Mouse (Mus musculus) neural tube, embryonic 11.5 days (tissue): ENCODE data around the gene Rnf207. TPM values are rescaled to one million over a fixed set of nuclear protein-coding genes. Genes with fewer than 3 reads are reported as not detected.

Experiments
- ATAC-seq: fragments of 200-750 bp; cut with Nextera tagmentation; 2 replicates; pipeline ENCODE4 v1.8.0; 2017; ENCODE audit warnings: moderate number of reproducible peaks, mild to moderate bottlenecking, moderate TSS enrichment, moderate library complexity; ENCODE audit not compliant: insufficient read depth, low FRiP score, low TSS enrichment
- DNase-seq: peaks from one replicate; pipeline ENCODE4 v3.0.0-alpha.2; 2015; ENCODE audit warnings: low spot score
- H3K27ac ChIP-seq: fragments of 300-500 bp; sonication (generic); 2 replicates; pipeline ENCODE4 v1.5.1; 2014; ENCODE audit warnings: low read depth, mild to moderate bottlenecking, low read length
- H3K27me3 ChIP-seq: fragments of 300-500 bp; sonication (generic); 2 replicates; pipeline ENCODE4 v1.6.1; 2014; ENCODE audit warnings: mild to moderate bottlenecking, low read length, mixed read lengths; ENCODE audit not compliant: control insufficient read depth, insufficient read depth
- H3K36me3 ChIP-seq: fragments of 300-500 bp; sonication (generic); 2 replicates; pipeline ENCODE4 v1.6.1; 2014; ENCODE audit warnings: mild to moderate bottlenecking, low read length, moderate library complexity, mixed read lengths; ENCODE audit not compliant: control insufficient read depth, insufficient read depth
- H3K4me1 ChIP-seq: fragments of 300-500 bp; sonication (generic); 2 replicates; pipeline ENCODE4 v1.6.1; 2014; ENCODE audit warnings: low read length, mixed read lengths; ENCODE audit not compliant: control insufficient read depth, insufficient read depth
- H3K4me2 ChIP-seq: fragments of 300-500 bp; sonication (generic); 2 replicates; pipeline ENCODE4 v1.6.1; 2014; ENCODE audit warnings: low read depth, mild to moderate bottlenecking, moderate library complexity
- H3K4me3 ChIP-seq: fragments of 300-500 bp; sonication (generic); 2 replicates; pipeline ENCODE4 v1.5.1; 2014; ENCODE audit warnings: low read depth, low read length
- H3K9ac ChIP-seq: fragments of 300-500 bp; sonication (generic); 2 replicates; pipeline ENCODE4 v1.6.1; 2014; ENCODE audit warnings: mild to moderate bottlenecking, low read length
- H3K9me3 ChIP-seq: fragments of 300-500 bp; sonication (generic); 2 replicates; pipeline ENCODE4 v1.6.1; 2016; ENCODE audit warnings: low read length; ENCODE audit not compliant: control insufficient read depth
- WGBS: fragments of 180-500 bp; shearing (Covaris S2); extraction: QIAGEN DNeasy Blood & Tissue Kit; methylation state at CpG from one replicate; pipeline ENCODE4 v1.1.7; 2014; 5-methylcytosine and 5-hydroxymethylcytosine counted together
- polyA plus RNA-seq: library from polyadenylated mRNA; unstranded; fragments of >200 nt; fragmentation: Nextera tagmentation; extraction: Ambion mirVana; gene quantifications from 2 replicates; pipeline ENCODE4 v1.2.1, GENCODE M21; 2014

Gene Rnf207
- polyA plus RNA-seq, 1 experiment from 2014 or later = 2.1 TPM

GRCm38 (mm10) chr4:152337772-152338171, 19.0 kb upstream of the Rnf207 start:
- Histone ChIP-seq H3K36me3 (peaks cover 9% of the 10 kb centered on the region), H3K27ac (no peak overlapping the region), H3K27me3 (peaks cover 40% of the 10 kb centered on the region), H3K4me2 (no peak overlapping the region), H3K4me1 (peaks cover 14% of the 10 kb centered on the region), H3K9ac (no peak overlapping the region), H3K4me3 (no peak overlapping the region), H3K9me3 (no peaks in the 10 kb centered on the region)
- WGBS = 28% methylated on average over 6 of the region's 6 CpGs
- DNase-seq = no peak
- ATAC-seq = no peak

GRCm38 (mm10) chr4:152333587-152333986, 14.8 kb upstream of the Rnf207 start:
- no peak for ATAC-seq
- Histone ChIP-seq H3K27ac (no peak overlapping the region), H3K36me3 (peaks cover 27% of the 10 kb centered on the region), H3K4me3 (no peak overlapping the region), H3K27me3 (peaks cover 14% of the 10 kb centered on the region), H3K4me1 (peaks cover 2% of the 10 kb centered on the region; the same call in 1 of the 2 replicates), H3K9ac (no peak overlapping the region), H3K9me3 (no peaks in the 10 kb centered on the region), H3K4me2 (no peak overlapping the region)
- no peak for DNase-seq
- WGBS = 94% methylated on average over 12 of the region's 12 CpGs

GRCm38 (mm10) chr4:152332952-152333351, 14.2 kb upstream of the Rnf207 start:
- no peaks in the 10 kb centered on the region for H3K4me1 ChIP-seq
- no peak overlapping the region for H3K4me2 ChIP-seq
- 41% methylated on average over 2 of the region's 2 CpGs for WGBS
- H3K27me3 ChIP-seq = peaks cover 7% of the 10 kb centered on the region
- H3K36me3 ChIP-seq = peaks cover 27% of the 10 kb centered on the region
- no peak overlapping the region for H3K27ac ChIP-seq
- ATAC-seq (peak; percentile 45; the same call in 1 of the 2 replicates), DNase-seq (peak; percentile 78)
- H3K9ac ChIP-seq = no peak overlapping the region
- no peaks in the 10 kb centered on the region for H3K9me3 ChIP-seq
- H3K4me3 ChIP-seq = no peak overlapping the region

- DNase-seq = no peak
- Histone ChIP-seq H3K27me3 (no peaks in the 10 kb centered on the region), H3K4me3 (no peak overlapping the region), H3K36me3 (peaks cover 23% of the 10 kb centered on the region), H3K4me2 (no peak overlapping the region), H3K27ac (no peak overlapping the region), H3K4me1 (peaks cover 8% of the 10 kb centered on the region; the same call in 1 of the 2 replicates), H3K9ac (no peak overlapping the region), H3K9me3 (no peaks in the 10 kb centered on the region)
- WGBS = 87% methylated on average over 6 of the region's 6 CpGs
- no peak for ATAC-seq
These were observed 9.9 kb upstream of the Rnf207 start for GRCm38 (mm10) chr4:152328691-152329090.

- Histone ChIP-seq H3K9me3 (no peaks in the 10 kb centered on the region), H3K36me3 (peaks cover 11% of the 10 kb centered on the region), H3K4me3 (peak overlapping the region; percentile 93), H3K27ac (no peak overlapping the region), H3K9ac (peak overlapping the region; percentile 91), H3K27me3 (no peaks in the 10 kb centered on the region), H3K4me2 (peak overlapping the region; percentile 69), H3K4me1 (peaks cover 8% of the 10 kb centered on the region; the same call in 1 of the 2 replicates)
- ATAC-seq (no peak), DNase-seq (no peak)
- WGBS = 3% methylated on average over 11 of the region's 11 CpGs
These were observed 7.8 kb upstream of the Rnf207 start for GRCm38 (mm10) chr4:152326543-152326942.

GRCm38 (mm10) chr4:152325574-152326411, 7.0 kb upstream of the Rnf207 start, which contains the start of gene Rpl22:
Gene Rpl22 (plus strand): TSS chr4:152325742.
- peak within 1 kb of the TSS; percentile 54; the same call in 1 of the 2 replicates for H3K27ac ChIP-seq
- WGBS = under 1% methylated on average over 69 of the region's 70 CpGs
- H3K36me3 ChIP-seq = peaks cover 7% of the 10 kb centered on the region
- peak within 1 kb of the TSS; percentile 93 for H3K4me3 ChIP-seq
- H3K4me1 ChIP-seq = peaks cover 8% of the 10 kb centered on the region; the same call in 1 of the 2 replicates
- H3K4me2 ChIP-seq = peak within 1 kb of the TSS; percentile 69
- no peaks in the 10 kb centered on the region for H3K27me3 ChIP-seq
- DNase-seq (peak; percentile 94), ATAC-seq (peak; percentile 93)
- H3K9ac ChIP-seq = peak within 1 kb of the TSS; percentile 91
- H3K9me3 ChIP-seq = no peaks in the 10 kb centered on the region

GRCm38 (mm10) chr4:152324641-152325562, 6.1 kb upstream of the Rnf207 start:
- Histone ChIP-seq H3K27ac (no peak overlapping the region), H3K4me2 (no peak overlapping the region)
- ATAC-seq = 0 out of 2 replicates have a peak, but pooled peaks have one; percentile 28

GRCm38 (mm10) chr4:152321464-152321863, 2.7 kb upstream of the Rnf207 start:
- no peak for DNase-seq
- H3K27ac ChIP-seq = no peak overlapping the region
- 59% methylated on average over 5 of the region's 5 CpGs for WGBS

More at GRCm38 (mm10) chr4:152324641-152325562, 6.1 kb upstream of the Rnf207 start:
- 56% methylated on average over 16 of the region's 16 CpGs for WGBS
- H3K36me3 ChIP-seq = peaks cover 4% of the 10 kb centered on the region; the same call in 1 of the 2 replicates
- H3K4me3 ChIP-seq = peak overlapping the region; percentile 23; the same call in 1 of the 2 replicates
- no peaks in the 10 kb centered on the region for H3K27me3 ChIP-seq
- DNase-seq = no peak
- H3K4me1 ChIP-seq = peaks cover 8% of the 10 kb centered on the region; the same call in 1 of the 2 replicates
- H3K9ac ChIP-seq = no peak overlapping the region
- H3K9me3 ChIP-seq = no peaks in the 10 kb centered on the region

More at GRCm38 (mm10) chr4:152321464-152321863, 2.7 kb upstream of the Rnf207 start:
- Histone ChIP-seq H3K4me2 (no peak overlapping the region), H3K9me3 (no peaks in the 10 kb centered on the region), H3K4me3 (no peak overlapping the region), H3K4me1 (no peaks in the 10 kb centered on the region; the same call in 1 of the 2 replicates), H3K36me3 (no peaks in the 10 kb centered on the region), H3K27me3 (peaks cover 17% of the 10 kb centered on the region), H3K9ac (no peak overlapping the region)
- no peak for ATAC-seq
